Mouse (Mus musculus) urinary bladder, postnatal 36 days (tissue): ENCODE data around the gene Plbd1.
A peak's percentile ranks its signal among the peaks of the same experiment; 100 is the strongest.

Source experiments
- DNase-seq, 2 experiments: peaks; one replicate each; pipeline ENCODE4 v3.0.0; 2022; ENCODE audit warnings: low spot score in 2 of 2, mixed read lengths in 1 of 2

The Plbd1 gene

DNA sequence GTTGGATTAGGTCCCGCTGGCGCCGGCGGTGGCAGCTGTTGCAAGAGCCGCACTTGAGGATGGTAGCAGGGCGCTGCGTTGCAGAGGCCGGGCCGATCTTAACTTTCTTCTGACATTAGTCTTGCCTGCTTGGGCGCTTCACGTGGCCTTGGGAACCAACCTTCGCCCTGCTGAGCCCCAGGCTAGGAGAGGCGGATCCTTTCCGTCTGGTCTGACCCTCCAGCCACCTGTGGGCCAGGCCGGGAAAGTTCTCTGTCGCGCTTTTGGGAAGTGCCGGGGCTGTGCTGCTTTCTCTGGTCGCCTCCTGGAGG lies at the start of gene Plbd1:
Gene Plbd1 (minus strand): TSS at position 223 of the 311 bp plus-strand sequence.
- peak in 1 of 2 experiments; percentile 78 for DNase-seq

DNA sequence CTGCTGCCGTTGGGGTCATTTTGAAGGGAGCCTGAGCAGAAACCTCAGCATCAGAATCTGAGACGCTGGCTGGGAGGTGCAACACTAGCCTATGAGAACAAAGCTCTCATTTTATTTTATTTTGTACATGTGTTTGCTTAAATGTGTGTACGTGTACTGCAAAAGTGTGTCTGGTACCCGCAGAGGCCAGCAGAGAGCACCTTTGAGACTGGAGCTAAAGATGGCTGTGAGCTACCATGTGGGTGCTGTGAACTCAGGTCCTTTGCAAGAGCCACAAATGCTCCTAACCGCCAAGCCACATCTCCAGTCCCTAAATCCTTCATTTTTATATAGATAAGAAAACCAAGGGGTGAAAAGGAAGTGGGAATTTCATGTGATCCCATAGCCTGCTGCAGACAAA lies 48.7 kb upstream of the Plbd1 start:
- no peak for DNase-seq

- DNase-seq: no peak
These were observed 46.9 kb upstream of the Plbd1 start for GRCm38 (mm10) chr6:136708597-136708996.

DNA sequence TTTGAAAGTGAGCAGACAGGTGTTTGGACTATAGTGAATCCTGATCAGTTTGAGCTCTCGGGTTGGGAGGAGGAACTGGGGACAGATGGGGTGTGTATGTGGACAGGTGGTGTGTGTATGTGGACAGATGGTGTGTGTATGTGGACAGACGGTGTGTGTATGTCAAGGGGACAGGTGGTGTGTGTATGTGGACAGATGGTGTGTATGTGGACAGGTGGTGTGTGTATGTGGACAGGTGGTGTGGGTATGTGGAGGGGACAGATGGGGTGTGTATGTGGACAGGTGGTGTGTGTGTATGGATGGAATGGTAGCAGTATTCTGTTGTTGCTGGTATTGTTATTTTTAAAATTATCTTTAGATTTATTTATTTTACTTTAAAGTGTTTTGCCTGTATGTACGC lies 40.1 kb upstream of the Plbd1 start:
- no peak for DNase-seq

DNA sequence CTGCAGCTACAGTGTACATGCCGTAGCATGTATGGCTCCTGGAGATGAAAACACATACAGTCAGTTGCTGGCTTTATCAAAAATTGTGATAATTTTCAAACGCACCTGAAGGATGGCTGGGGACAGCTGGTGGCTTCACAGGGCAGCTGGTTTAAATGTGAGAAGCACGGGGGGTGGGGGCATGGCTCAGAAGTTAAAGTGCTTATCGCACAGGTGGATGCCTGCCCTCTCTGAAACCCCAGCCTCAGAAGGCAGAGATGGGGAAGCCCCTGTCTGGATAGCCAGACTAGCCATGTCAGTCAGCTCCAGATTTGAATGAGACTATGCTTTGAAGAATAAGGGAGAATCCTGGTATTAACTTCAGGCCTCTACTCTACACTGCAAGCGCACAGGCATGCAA lies 39.5 kb upstream of the Plbd1 start:
- no peak for DNase-seq

DNA sequence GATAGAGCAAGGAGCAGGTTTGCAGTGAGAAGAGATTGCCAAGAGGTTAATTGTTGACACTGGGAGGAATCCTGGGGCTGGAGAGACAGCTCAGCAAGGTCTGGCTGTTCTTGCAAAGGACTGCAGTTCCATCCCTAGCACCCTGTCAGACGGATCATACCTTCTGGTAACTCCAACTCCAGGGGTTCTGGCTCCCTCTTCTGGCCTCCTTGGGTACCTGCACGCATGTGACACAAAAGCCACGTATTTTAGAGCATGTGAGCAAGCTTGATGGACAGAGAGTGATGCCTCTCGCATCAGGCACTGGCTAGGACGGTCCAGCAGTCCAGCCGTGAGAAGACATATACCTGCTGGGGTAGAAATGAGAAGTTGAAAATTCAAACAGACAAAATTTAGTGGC lies 29.6 kb upstream of the Plbd1 start:
- no peak for DNase-seq

- no peak for DNase-seq
These were observed 28.8 kb upstream of the Plbd1 start for GRCm38 (mm10) chr6:136690527-136690926.

- DNase-seq: no peak
These were observed 28.2 kb upstream of the Plbd1 start for GRCm38 (mm10) chr6:136689790-136690413.

DNA sequence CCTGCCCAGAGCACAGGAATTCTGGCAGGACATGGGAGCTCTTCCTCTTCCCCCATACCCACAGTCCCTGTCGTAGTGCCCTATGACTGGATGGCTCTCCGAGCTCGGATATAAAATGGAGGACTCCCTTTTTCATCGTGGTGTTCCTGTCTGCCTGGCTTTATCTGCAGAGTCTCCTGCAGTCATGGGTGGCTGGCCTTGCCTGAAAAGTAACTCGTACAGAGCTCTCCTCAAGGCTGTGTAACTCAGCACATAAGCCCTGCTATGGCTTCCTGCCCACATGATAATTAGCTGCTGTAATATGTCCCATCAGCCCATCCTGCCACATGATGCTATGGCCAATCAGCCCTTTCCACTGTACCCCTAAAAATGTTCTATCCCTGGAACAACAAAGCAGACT lies 23.7 kb upstream of the Plbd1 start:
- no peak for DNase-seq

- no peak for DNase-seq
These were observed 21.9 kb upstream of the Plbd1 start for GRCm38 (mm10) chr6:136683410-136684334.

DNA sequence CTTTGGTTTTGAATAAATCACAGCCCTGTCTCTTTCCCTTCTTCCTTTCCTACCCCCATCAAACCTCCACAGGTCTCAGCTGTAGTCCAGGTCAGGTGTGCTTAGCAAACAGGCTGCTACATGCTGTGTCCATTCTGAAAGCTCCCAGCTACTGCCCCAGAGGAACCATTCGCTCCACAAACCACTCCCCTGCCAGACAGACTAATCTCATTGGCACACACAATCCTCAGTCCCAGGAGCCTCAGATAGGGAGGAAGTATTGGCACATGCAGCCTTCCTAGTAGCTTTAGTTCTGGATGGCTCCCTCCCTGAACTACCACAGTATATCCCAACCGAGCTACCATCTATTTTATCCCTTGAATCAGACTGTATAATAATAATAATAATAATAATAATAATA lies 17.7 kb upstream of the Plbd1 start:
- DNase-seq: no peak

- DNase-seq: no peak
These were observed 13.2 kb upstream of the Plbd1 start for GRCm38 (mm10) chr6:136674935-136675334.

DNA sequence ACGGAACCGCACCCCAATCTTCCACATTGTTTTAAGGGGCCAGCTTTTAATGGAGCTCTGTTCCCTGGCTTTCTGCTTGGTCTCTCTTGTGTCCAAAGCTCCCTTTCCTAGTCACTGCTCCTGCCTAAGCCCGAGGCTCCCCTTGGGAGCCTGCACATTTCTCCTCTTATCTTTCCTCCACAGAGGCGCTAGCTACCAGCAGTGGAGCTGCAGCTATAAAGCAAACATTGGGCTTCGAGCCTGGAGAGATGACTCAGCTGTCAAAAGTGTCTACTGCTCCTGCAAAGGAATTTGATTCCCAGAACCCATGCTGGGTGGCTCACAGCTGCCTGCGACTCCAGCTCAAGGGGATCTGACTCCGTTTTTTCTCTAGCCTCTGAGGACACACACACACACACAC lies 10.7 kb upstream of the Plbd1 start:
- DNase-seq: peak; percentile 28 to 49

GRCm38 (mm10) chr6:136669274-136669673 lies 7.5 kb upstream of the Plbd1 start:
- no peak for DNase-seq

DNA sequence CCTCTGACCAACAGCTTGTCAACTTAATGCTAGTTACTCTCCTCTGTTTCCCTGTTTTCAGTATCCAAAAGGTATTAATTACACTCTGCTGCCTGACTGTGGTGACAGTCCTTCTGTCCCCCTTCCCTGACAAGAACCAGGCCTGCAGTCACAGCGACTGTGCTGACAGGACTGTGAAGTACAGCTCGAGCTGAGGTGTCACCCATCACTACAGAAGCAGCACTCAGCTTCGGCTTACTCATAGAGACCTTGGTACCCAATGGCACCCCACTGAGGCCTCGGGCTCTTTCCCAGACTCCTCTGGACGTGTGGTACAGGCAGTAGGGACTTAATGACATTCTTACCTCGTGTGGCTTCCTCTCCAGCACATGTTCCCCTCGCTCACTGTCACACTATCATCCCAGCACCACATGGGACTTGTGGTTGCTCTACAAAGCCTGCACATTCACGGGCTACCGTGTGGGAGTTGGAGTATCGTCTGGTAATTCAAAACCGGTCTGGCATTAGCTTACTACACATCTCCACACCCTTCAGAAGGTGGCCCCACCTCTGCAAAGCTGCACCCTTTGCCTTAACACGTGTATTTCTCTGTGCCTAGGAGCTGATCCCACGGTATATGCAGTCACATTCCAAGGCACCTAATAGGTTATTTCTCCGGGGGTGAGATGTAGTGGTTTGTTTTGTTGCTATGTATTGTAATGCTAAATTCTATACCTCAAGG lies 6.7 kb upstream of the Plbd1 start:
- DNase-seq: no peak

- DNase-seq: no peak
These were observed 335 bp upstream of the Plbd1 start for GRCm38 (mm10) chr6:136662063-136662462.

- peak in 1 of 2 experiments; percentile 10 for DNase-seq
These were observed 660 bp downstream of the Plbd1 start for GRCm38 (mm10) chr6:136660831-136661705.

DNA sequence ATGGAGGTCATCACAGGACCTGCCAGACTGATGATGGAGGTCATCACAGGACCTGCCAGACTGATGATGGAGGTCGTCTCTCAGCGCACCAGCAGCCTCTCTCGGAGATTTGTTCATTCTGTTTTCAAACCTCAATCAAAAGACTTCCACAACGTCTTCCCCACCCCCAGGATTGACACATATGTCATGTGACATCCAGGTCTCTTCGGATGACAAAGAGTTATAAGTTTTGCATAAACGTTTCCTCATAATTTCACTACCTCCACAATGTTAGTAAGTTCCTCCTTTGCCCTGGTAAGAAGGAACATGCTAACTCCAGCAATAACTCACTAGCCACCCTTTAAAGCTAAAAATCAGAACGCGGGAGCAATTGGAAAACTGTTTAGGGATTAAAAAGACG lies 2.5 kb downstream of the Plbd1 start:
- DNase-seq: no peak

- DNase-seq: no peak
These were observed 3.4 kb downstream of the Plbd1 start for GRCm38 (mm10) chr6:136658303-136658702.

DNA sequence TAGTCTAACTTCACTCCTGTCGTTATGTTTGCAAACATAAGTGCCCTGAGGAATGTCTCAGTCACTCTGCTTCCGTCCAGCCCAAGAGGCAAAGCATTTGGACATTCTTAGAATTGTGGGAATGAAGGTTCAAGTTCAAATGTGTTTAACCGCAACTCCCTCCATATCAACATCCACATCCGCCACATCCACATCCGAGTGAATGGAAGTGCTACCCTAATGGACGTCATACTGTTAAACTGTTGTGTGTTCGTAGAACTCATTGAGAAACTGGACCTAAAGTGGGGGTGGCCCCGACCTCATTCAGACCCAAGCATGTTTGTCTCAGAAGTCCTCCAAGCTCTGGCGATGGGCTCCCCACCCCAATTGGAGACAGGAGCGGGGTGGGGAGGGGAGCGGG lies 5.9 kb downstream of the Plbd1 start:
- DNase-seq: no peak

DNA sequence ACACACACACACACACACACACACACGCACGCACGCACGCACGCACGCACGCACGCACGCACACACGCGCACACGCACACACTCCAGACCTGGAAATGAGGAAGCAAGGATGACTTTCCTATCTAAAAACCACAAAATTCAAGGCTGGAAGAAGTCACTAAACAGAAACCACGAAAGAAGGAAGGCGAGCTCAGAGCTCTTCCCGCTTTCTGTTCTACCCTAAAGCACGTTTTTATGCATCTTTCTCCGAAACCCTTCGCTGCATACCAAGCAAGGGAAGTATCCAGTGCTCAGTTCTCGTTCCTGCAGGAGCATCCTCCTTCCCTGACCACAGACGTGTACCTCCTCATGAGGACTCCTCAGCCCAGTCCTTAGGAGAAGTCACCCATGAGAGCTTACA lies 7.3 kb downstream of the Plbd1 start:
- no peak for DNase-seq

DNA sequence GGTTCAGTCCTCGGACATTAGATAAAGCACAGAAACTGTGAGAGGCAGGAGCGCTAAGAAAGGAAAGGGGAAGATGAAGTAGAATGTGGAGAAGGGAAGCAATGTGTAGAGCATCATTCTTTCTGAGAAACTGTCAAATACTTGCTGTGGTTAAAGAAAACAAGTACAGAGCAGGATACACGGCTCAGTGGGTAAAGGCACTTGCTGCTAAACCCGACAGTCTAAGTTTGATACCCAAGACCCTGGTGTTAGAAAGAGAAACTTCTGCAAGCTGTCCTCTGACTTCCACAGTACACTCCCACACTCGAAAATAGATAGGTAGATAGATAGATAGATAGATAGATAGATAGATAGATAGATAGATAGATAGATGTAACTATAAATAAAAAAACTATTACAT lies 8.4 kb downstream of the Plbd1 start:
- DNase-seq: no peak
